Mouse (Mus musculus): ENCODE results near the gene Pxmp4.

DNA sequence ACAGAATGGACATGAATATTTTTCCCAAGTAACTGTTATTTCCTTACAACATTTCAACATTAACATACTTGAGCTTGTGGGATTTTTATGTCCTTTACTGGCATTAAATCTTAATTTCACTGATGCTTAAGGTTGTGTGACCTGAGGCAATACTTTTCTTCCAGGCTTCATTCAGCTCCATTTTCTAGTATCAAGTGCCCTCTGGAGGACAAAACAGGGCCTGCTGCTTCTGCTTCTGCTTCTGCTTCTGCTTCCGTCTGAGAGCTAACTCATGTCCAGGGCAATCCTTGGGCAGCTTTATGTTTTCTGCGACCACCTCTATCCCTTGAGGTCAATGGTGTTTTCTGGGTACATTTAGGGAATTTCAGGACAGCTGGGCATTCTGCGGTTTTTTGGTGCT is 63.8 kb downstream of the Pxmp4 start:
- TF ChIP-seq CTCF (conservative IDR thresholded peaks at IDR 0.05; ENCODE audit: insufficient read depth, insufficient read length, low read depth, low read length) (peak; percentile 57), POLR2A (IDR thresholded peaks at IDR 0.05; ENCODE audit: low read depth, low read length) (no peak)
